Mouse (Mus musculus) liver, postnatal 0 days (tissue): Measurements from ENCODE around the gene Gm10663. TPM values are rescaled to one million over a fixed set of nuclear protein-coding genes. Genes with fewer than 3 reads are reported as not detected.
A peak's percentile ranks its signal among the peaks of the same experiment; 100 is the strongest.

Experiments used
- ATAC-seq: fragments of 200-750 bp; cut with Nextera tagmentation; 2 replicates; pipeline ENCODE4 v1.8.0; 2017; ENCODE audit warnings: mild to moderate bottlenecking, moderate library complexity
- DNase-seq: peaks from one replicate; pipeline ENCODE4 v3.0.0-alpha.2; 2016
- H3K27ac ChIP-seq: fragments of 300-500 bp; sonication (generic); 2 replicates; pipeline ENCODE4 v1.5.1; 2014; ENCODE audit warnings: antibody characterized with exemption, moderate library complexity, mild to moderate bottlenecking, low read depth
- H3K27me3 ChIP-seq: fragments of 300-500 bp; sonication (generic); 2 replicates; pipeline ENCODE4 v1.6.1; 2014; ENCODE audit warnings: low read length, control low read depth, mixed read lengths; ENCODE audit not compliant: insufficient read depth
- H3K36me3 ChIP-seq: fragments of 300-500 bp; sonication (generic); replicated peaks from 2 replicates; pipeline ENCODE4 v1.6.1; 2014; ENCODE audit warnings: mild to moderate bottlenecking, control low read depth, low read length, moderate library complexity, mixed read lengths; ENCODE audit not compliant: insufficient read depth
- H3K4me1 ChIP-seq: fragments of 300-500 bp; sonication (generic); 2 replicates; pipeline ENCODE4 v1.6.1; 2014; ENCODE audit warnings: antibody characterized with exemption, mild to moderate bottlenecking, control low read depth; ENCODE audit not compliant: insufficient read depth
- H3K4me2 ChIP-seq: fragments of 300-500 bp; sonication (generic); 2 replicates; pipeline ENCODE4 v1.6.1; 2014; ENCODE audit warnings: low read depth, mild to moderate bottlenecking, low read length, moderate library complexity, mixed read lengths
- H3K4me3 ChIP-seq: fragments of 300-500 bp; sonication (generic); 2 replicates; pipeline ENCODE4 v1.5.1; 2014; ENCODE audit warnings: low read depth, low read length
- H3K9ac ChIP-seq: fragments of 300-500 bp; sonication (generic); replicated peaks from 2 replicates; pipeline ENCODE4 v1.6.1; 2014; ENCODE audit warnings: mild to moderate bottlenecking, moderate library complexity
- H3K9me3 ChIP-seq: fragments of 300-500 bp; sonication (generic); 2 replicates; pipeline ENCODE4 v1.6.1; 2016; ENCODE audit warnings: mild to moderate bottlenecking, control low read depth, low read length, mixed read lengths
- CTCF ChIP-seq: sonication (generic); IDR thresholded peaks from 2 replicates; pipeline ENCODE4 v1.5.1; 2016; ENCODE audit warnings: antibody characterized with exemption, low read depth
- EP300 ChIP-seq: IDR thresholded peaks from 2 replicates; pipeline ENCODE4 v1.6.1; 2016; ENCODE audit warnings: antibody characterized with exemption, low read depth, mild to moderate bottlenecking
- WGBS: fragments of 180-500 bp; shearing (Covaris S2); extraction: QIAGEN DNeasy Blood & Tissue Kit; methylation state at CpG from one replicate; pipeline ENCODE4 v1.1.7; 2014; ENCODE audit not compliant: insufficient replicate concordance; 5-methylcytosine and 5-hydroxymethylcytosine counted together
- polyA plus RNA-seq: library from polyadenylated mRNA; unstranded; fragments of >200 nt; fragmentation: Nextera tagmentation; extraction: Ambion mirVana; gene quantifications from 2 replicates; pipeline ENCODE4 v1.2.1, GENCODE M21; 2015

The Gm10663 gene
- polyA plus RNA-seq, 1 experiment from 2014 or later, result not detected

DNA sequence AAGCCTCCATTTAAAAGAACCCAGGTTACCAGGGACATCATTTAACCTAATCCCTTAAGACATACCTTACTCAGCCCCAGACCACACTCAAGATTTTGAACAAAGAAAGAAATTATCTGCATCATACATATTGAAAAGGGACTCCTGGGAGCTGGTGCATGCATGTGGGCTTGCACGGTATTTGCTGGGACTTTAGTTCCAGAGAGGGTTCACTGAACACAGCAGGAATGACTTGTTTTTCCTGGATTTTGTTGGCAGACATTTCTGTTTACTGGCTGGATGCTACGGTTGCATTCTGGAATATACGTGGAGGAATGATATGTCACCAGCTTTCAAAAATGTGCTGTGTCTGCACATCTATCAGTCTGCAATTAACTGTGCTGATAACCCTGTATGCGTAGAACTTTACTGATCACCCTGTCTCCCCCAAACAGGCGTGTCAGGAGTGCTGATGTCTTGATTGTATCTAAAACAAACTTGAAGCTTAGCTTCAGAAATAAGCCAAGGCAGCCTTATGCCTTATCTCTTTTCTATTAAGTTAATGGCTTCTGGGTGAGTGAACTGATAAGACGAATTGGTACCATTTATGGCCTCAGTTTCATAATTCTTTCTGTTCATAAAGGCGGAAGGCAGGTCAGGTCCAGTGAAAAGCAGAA is 23.1 kb downstream of the Gm10663 start:
- ATAC-seq, result no peak

GRCm38 (mm10) chr8:65099735-65100134 is 24.9 kb downstream of the Gm10663 start:
- Histone ChIP-seq H3K4me1 (no peaks in the 10 kb centered on the region), H3K27ac (no peak overlapping the region), H3K9ac (no peak overlapping the region), H3K9me3 (no peaks in the 10 kb centered on the region), H3K27me3 (no peaks in the 10 kb centered on the region), H3K36me3 (no peaks in the 10 kb centered on the region), H3K4me3 (no peak overlapping the region), H3K4me2 (no peak overlapping the region)
- DNase-seq (no peak), ATAC-seq (no peak)
- TF ChIP-seq EP300 (no peak), CTCF (no peak)
- WGBS, result 47% methylated on average over 3 of the region's 3 CpGs

More for the DNA sequence above, 23.1 kb downstream of the Gm10663 start:
- 63% methylated on average over 7 of the region's 7 CpGs for WGBS
- Histone ChIP-seq H3K36me3 (no peaks in the 10 kb centered on the region), H3K9ac (no peak overlapping the region), H3K9me3 (no peaks in the 10 kb centered on the region), H3K4me2 (no peak overlapping the region), H3K27ac (no peak overlapping the region), H3K4me3 (no peak overlapping the region), H3K4me1 (no peaks in the 10 kb centered on the region), H3K27me3 (no peaks in the 10 kb centered on the region)
- TF ChIP-seq EP300, result no peak
- no peak for TF ChIP-seq CTCF
- DNase-seq, result no peak

- no peak for TF ChIP-seq EP300
- Histone ChIP-seq H3K9me3 (no peaks in the 10 kb centered on the region), H3K36me3 (no peaks in the 10 kb centered on the region), H3K4me2 (no peak overlapping the region), H3K4me3 (no peak overlapping the region), H3K27ac (no peak overlapping the region), H3K9ac (no peak overlapping the region), H3K27me3 (no peaks in the 10 kb centered on the region), H3K4me1 (no peaks in the 10 kb centered on the region)
- ATAC-seq (no peak), DNase-seq (no peak)
- WGBS, result 83% methylated on average over 7 of the region's 7 CpGs
Measured at GRCm38 (mm10) chr8:65103632-65104031, 28.8 kb downstream of the Gm10663 start.

DNA sequence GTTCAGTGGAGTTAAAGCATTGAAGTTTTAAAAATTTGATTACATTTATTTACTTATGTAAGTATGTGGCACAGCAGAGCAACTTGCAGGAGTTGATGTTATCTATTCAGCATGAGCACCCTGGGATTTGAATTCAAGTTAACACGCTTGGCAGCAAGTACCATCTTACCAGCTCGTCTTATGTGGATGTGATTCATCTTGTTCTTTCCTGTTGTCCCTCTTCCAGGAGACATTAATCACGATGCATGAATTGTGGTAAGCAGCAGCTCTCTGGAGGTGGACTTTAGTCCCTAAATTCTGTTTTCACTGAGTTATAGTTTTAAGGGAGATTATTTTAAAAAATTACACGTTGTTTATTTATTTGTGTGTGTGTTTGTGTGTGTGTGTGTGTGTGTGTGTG is 29.2 kb downstream of the Gm10663 start:
- Histone ChIP-seq H3K4me2 (no peak overlapping the region), H3K9me3 (no peaks in the 10 kb centered on the region), H3K36me3 (no peaks in the 10 kb centered on the region), H3K4me1 (no peaks in the 10 kb centered on the region), H3K9ac (no peak overlapping the region), H3K27me3 (no peaks in the 10 kb centered on the region), H3K4me3 (no peak overlapping the region), H3K27ac (no peak overlapping the region)
- 53% methylated on average over 4 of the region's 4 CpGs for WGBS
- TF ChIP-seq CTCF, result no peak
- no peak for TF ChIP-seq EP300
- ATAC-seq (no peak), DNase-seq (no peak)

DNA sequence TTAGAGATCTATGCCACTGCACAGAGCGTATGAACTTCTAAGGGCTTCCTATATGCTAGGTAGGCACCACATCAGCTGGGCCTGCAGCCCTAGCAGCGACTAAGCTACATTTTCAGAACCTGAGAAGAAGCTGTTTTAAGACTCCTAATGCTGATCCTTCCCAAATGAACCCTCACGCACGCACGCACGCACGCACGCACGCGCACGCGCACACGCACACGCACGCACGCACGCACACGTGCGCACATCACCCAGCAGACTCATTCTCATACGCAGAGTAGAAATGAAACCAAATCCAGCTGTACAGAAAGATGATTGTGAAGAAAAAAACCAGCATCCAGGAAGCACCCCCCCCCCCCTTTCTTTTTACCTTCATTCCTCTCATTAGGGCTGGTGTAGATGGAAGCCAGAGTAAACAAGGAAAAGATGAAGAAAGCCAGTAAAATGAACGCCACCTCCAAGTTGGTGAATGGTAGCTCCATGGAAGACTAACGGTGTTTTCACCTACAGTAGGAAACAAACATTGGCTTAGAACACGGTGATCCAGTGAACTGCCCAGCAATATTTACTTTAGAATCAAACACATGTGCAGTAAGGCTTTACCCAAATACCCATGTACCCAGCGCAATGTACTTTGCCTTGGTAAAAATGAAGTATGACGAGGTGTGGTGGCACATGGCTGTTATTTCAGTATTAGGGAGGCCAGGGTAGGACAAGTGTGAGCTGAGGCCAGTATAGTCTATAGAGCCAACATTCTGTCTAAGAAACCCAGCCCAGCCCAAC is 33.3 kb downstream of the Gm10663 start:
- no peak for DNase-seq
- WGBS, result 88% methylated on average over 25 of the region's 25 CpGs
- peak; percentile 40; the same call in 1 of the 2 replicates for TF ChIP-seq EP300
- no peak for TF ChIP-seq CTCF

GRCm38 (mm10) chr8:65108936-65109335 is 34.1 kb downstream of the Gm10663 start:
- Histone ChIP-seq H3K27me3 (no peaks in the 10 kb centered on the region), H3K9ac (no peak overlapping the region), H3K9me3 (no peaks in the 10 kb centered on the region), H3K4me3 (no peak overlapping the region), H3K36me3 (no peaks in the 10 kb centered on the region), H3K4me1 (no peaks in the 10 kb centered on the region), H3K27ac (no peak overlapping the region), H3K4me2 (no peak overlapping the region)
- TF ChIP-seq EP300 (no peak), CTCF (no peak)
- ATAC-seq, result no peak
- WGBS, result 63% methylated on average over 6 of the region's 6 CpGs
- DNase-seq, result no peak

More for the DNA sequence above, 33.3 kb downstream of the Gm10663 start:
- Histone ChIP-seq H3K27me3 (no peaks in the 10 kb centered on the region), H3K9me3 (no peaks in the 10 kb centered on the region), H3K4me3 (no peak overlapping the region), H3K4me1 (no peaks in the 10 kb centered on the region), H3K36me3 (no peaks in the 10 kb centered on the region), H3K4me2 (0 out of 2 replicates have a peak overlapping the region, but pooled peaks have one; percentile 27), H3K27ac (no peak overlapping the region), H3K9ac (no peak overlapping the region)
- ATAC-seq, result peak; percentile 92
